ENCODE assay signal across 19 mouse cellular contexts in genomic region chr5:96536527-96536926, GRCm38 (mm10).
DNase-seq lines count a peak whose midpoint lies in the region; ATAC-seq and TF ChIP-seq lines count a peak whose summit lies in the region.
"Had no signal": no experiment of that assay in that cellular context is flagged by ENCODE, and none has a peak within 500 bp of the region (broad histone marks: within the 10 kb centered on the region; RNA-seq: fewer than 3 reads in every experiment).

No protein-coding gene starts in this region.

- H3K9ac ChIP-seq in liver, adult 2 months (ENCODE audit: low read depth, low read length), result peak overlapping the region; percentile 69
- H3K9ac ChIP-seq in liver, embryonic 12.5 days, result no peak overlapping the region
- H3K9ac ChIP-seq in liver, embryonic 14.5 days (replicated peaks), result no peak overlapping the region
- H3K9ac ChIP-seq in liver, embryonic 16.5 days (ENCODE audit: low read depth, low read length), result no peak overlapping the region
- H3K9ac ChIP-seq: embryonic facial prominence, embryonic 12.5 days; forebrain, embryonic 13.5 days; forebrain, embryonic 15.5 days had no signal

- TF ChIP-seq CTCF in liver, adult 2 months (IDR thresholded peaks at IDR 0.05; ENCODE audit: low read depth, low read length), result no peak
- no peak for TF ChIP-seq CTCF in liver, embryonic 14.5 days (IDR thresholded peaks at IDR 0.05; ENCODE audit: low read depth)

- no peak for TF ChIP-seq EP300 in liver, embryonic 14.5 days (IDR thresholded peaks at IDR 0.05; ENCODE audit: low read depth)

- H3K9me3 ChIP-seq in liver, embryonic 12.5 days (replicated peaks), result no peaks in the 10 kb centered on the region
- no peaks in the 10 kb centered on the region for H3K9me3 ChIP-seq in liver, embryonic 14.5 days (ENCODE audit: control insufficient read depth, low read length)
- H3K9me3 ChIP-seq in liver, embryonic 16.5 days (replicated peaks; ENCODE audit: control insufficient read depth, low read length), result no peaks in the 10 kb centered on the region
- H3K9me3 ChIP-seq: embryonic facial prominence, embryonic 10.5 days; embryonic facial prominence, embryonic 12.5 days; forebrain, embryonic 13.5 days; forebrain, embryonic 15.5 days had no signal

- TF ChIP-seq POLR2A in liver, adult 2 months (IDR thresholded peaks at IDR 0.05; ENCODE audit: extremely low read depth, insufficient read depth, low read length), result no peak

- H3K27ac ChIP-seq in liver, adult 2 months (replicated peaks; ENCODE audit: insufficient read depth, low read depth, low read length), result peak overlapping the region; percentile 100
- no peak overlapping the region for H3K27ac ChIP-seq in liver, embryonic 12.5 days
- H3K27ac ChIP-seq in liver, embryonic 14.5 days, result no peak overlapping the region
- H3K27ac ChIP-seq in liver, embryonic 16.5 days (ENCODE audit: low read length), result 0 out of 2 replicates have a peak overlapping the region, but pooled peaks have one; percentile 26
- H3K27ac ChIP-seq: embryonic facial prominence, embryonic 10.5 days; embryonic facial prominence, embryonic 12.5 days; forebrain, embryonic 13.5 days; forebrain, embryonic 15.5 days had no signal

- H3K27me3 ChIP-seq in liver, adult 2 months (ENCODE audit: control insufficient read depth, insufficient read depth, low read length), result no peaks in the 10 kb centered on the region
- no peaks in the 10 kb centered on the region for H3K27me3 ChIP-seq in liver, embryonic 12.5 days (replicated peaks)
- H3K27me3 ChIP-seq in liver, embryonic 14.5 days (ENCODE audit: control insufficient read depth, insufficient read depth, low read length), result no peaks in the 10 kb centered on the region
- H3K27me3 ChIP-seq in liver, embryonic 16.5 days (ENCODE audit: control insufficient read depth, insufficient read depth, low read depth, low read length), result no peaks in the 10 kb centered on the region
- H3K27me3 ChIP-seq: embryonic facial prominence, embryonic 12.5 days; forebrain, embryonic 13.5 days; forebrain, embryonic 15.5 days had no signal

- no peak for ATAC-seq in liver, embryonic 12.5 days
- no peak for ATAC-seq in liver, embryonic 14.5 days (ENCODE audit: insufficient read depth)
- ATAC-seq in liver, embryonic 16.5 days (ENCODE audit: low read depth), result peak; percentile 74; the same call in 1 of the 2 replicates
- ATAC-seq in megakaryocyte progenitor cell, adult 5-6 weeks (replicated peaks; ENCODE audit: poor library complexity), result no peak
- ATAC-seq: forebrain, embryonic 13.5 days; forebrain, embryonic 15.5 days had no signal

- H3K36me3 ChIP-seq in liver, adult 2 months (ENCODE audit: control insufficient read depth, insufficient read depth, low read length), result no peaks in the 10 kb centered on the region
- no peaks in the 10 kb centered on the region for H3K36me3 ChIP-seq in liver, embryonic 12.5 days
- no peaks in the 10 kb centered on the region for H3K36me3 ChIP-seq in liver, embryonic 14.5 days (replicated peaks; ENCODE audit: control insufficient read depth, insufficient read depth, low read depth)
- H3K36me3 ChIP-seq in liver, embryonic 16.5 days (ENCODE audit: control insufficient read depth, insufficient read depth), result no peaks in the 10 kb centered on the region
- H3K36me3 ChIP-seq: embryonic facial prominence, embryonic 10.5 days; embryonic facial prominence, embryonic 12.5 days; forebrain, embryonic 15.5 days had no signal

- H3K4me1 ChIP-seq in liver, adult 2 months (ENCODE audit: control insufficient read depth, insufficient read depth, low read length), result peaks cover 13% of the 10 kb centered on the region
- no peaks in the 10 kb centered on the region for H3K4me1 ChIP-seq in liver, embryonic 12.5 days
- peaks cover 0 to 6% of the 10 kb centered on the region in 2 experiments; a peak in 3 of 4 replicates for H3K4me1 ChIP-seq in liver, embryonic 14.5 days (replicated peaks; ENCODE audit: control insufficient read depth in 2 of 2, insufficient read depth in 2 of 2, low read length in 1 of 2)
- H3K4me1 ChIP-seq in liver, embryonic 16.5 days (ENCODE audit: control insufficient read depth, low read depth, low read length), result no peaks in the 10 kb centered on the region
- H3K4me1 ChIP-seq: embryonic facial prominence, embryonic 10.5 days; embryonic facial prominence, embryonic 12.5 days; forebrain, embryonic 13.5 days; forebrain, embryonic 15.5 days had no signal

- no peaks in the 10 kb centered on the region for H3K79me2 ChIP-seq in liver, adult 2 months (ENCODE audit: control insufficient read depth, insufficient read depth, low read length)

- peak overlapping the region; percentile 33; the same call in 1 of the 2 replicates for H3K4me3 ChIP-seq in liver, adult 2 months (ENCODE audit: insufficient read depth, low read depth, low read length)
- no peak overlapping the region for H3K4me3 ChIP-seq in liver, embryonic 12.5 days
- no peak overlapping the region for H3K4me3 ChIP-seq in liver, embryonic 14.5 days (ENCODE audit: insufficient read depth in 1 of 2, low read depth in 2 of 2, low read length in 2 of 2)
- no peak overlapping the region for H3K4me3 ChIP-seq in liver, embryonic 16.5 days (ENCODE audit: low read depth, low read length)
- H3K4me3 ChIP-seq: embryonic facial prominence, embryonic 10.5 days; embryonic facial prominence, embryonic 12.5 days; forebrain, embryonic 13.5 days; forebrain, embryonic 15.5 days had no signal

- WGBS in liver, adult 2 months, result 27% methylated on average over 3 of the region's 3 CpGs
- 50% methylated on average over 3 of the region's 3 CpGs for WGBS in liver, embryonic 12.5 days (ENCODE audit: insufficient replicate concordance)
- 60% methylated on average over 3 of the region's 3 CpGs for WGBS in liver, embryonic 14.5 days (ENCODE audit: insufficient replicate concordance)
- WGBS in liver, embryonic 16.5 days (ENCODE audit: insufficient replicate concordance), result 50% methylated on average over 3 of the region's 3 CpGs

- no peak overlapping the region for H3K4me2 ChIP-seq in liver, embryonic 12.5 days
- 0 out of 2 replicates have a peak overlapping the region, but pooled peaks have one; percentile 18 for H3K4me2 ChIP-seq in liver, embryonic 14.5 days (ENCODE audit: low read depth)
- H3K4me2 ChIP-seq in liver, embryonic 16.5 days (ENCODE audit: low read depth, low read length), result peak overlapping the region; percentile 37; the same call in 1 of the 2 replicates
- H3K4me2 ChIP-seq: embryonic facial prominence, embryonic 12.5 days; forebrain, embryonic 13.5 days; forebrain, embryonic 15.5 days had no signal

- peak; percentile 95 for DNase-seq in liver, adult 2 months (ENCODE audit: extremely low read depth, low read depth, low spot score)
- DNase-seq in liver, embryonic 14.5 days (ENCODE audit: low read depth in 3 of 3, low spot score in 3 of 3), result no peak
- no peak for DNase-seq in liver
- DNase-seq in c-Kit-positive CD71-positive TER-119-positive erythroid progenitor cells, embryonic 14.5 days (ENCODE audit: low spot score), result no peak
- DNase-seq: adrenal gland, adult 2 months; adrenal gland, postnatal 10 days; adrenal gland, postnatal 25 days; cerebellum, adult 11-12 months; cerebellum, adult 2 months; cerebellum, adult 9-10 months; cerebellum, postnatal 10 days; cerebellum, postnatal 25 days had no signal

Comparison
In these comparisons a context has a peak if more than half of its experiments do, and no peak if none do; other contexts are left out.
1. H3K27ac ChIP-seq: peak in liver, adult 2 months (single experiment) and liver, embryonic 16.5 days (single experiment); none in liver, embryonic 12.5 days (single experiment) and liver, embryonic 14.5 days (single experiment).